8 mouse cellular contexts compared by ENCODE assay signal in genomic region chr11:101063676-101064327, GRCm38 (mm10). TPM values are rescaled to one million over a fixed set of nuclear protein-coding genes. Genes with fewer than 3 reads are reported as not detected.
A peak's percentile ranks its signal among the peaks of the same experiment; 100 is the strongest.
DNase-seq lines count a peak whose midpoint lies in the region; ATAC-seq lines count a peak whose summit lies in the region.

No protein-coding gene starts in this region.

- no peak overlapping the region for H3K9ac ChIP-seq in midbrain, embryonic 11.5 days (ENCODE audit: low read length)
- H3K9ac ChIP-seq in forebrain, embryonic 14.5 days (ENCODE audit: low read length), result no peak overlapping the region; the same call in 1 of the 2 replicates
- no peak overlapping the region for H3K9ac ChIP-seq in limb, embryonic 15.5 days
- H3K9ac ChIP-seq in midbrain, embryonic 16.5 days (ENCODE audit: low read depth, low read length), result no peak overlapping the region

- H3K9me3 ChIP-seq in midbrain, embryonic 10.5 days (replicated peaks), result no peaks in the 10 kb centered on the region
- H3K9me3 ChIP-seq in midbrain, embryonic 11.5 days (ENCODE audit: control insufficient read depth, low read length), result no peaks in the 10 kb centered on the region
- H3K9me3 ChIP-seq in forebrain, embryonic 14.5 days (replicated peaks; ENCODE audit: control insufficient read depth, low read length), result no peaks in the 10 kb centered on the region
- no peaks in the 10 kb centered on the region for H3K9me3 ChIP-seq in hindbrain, embryonic 10.5 days
- H3K9me3 ChIP-seq in limb, embryonic 15.5 days, result no peaks in the 10 kb centered on the region
- H3K9me3 ChIP-seq in midbrain, embryonic 16.5 days (replicated peaks; ENCODE audit: control insufficient read depth, low read length, poor library complexity, severe bottlenecking), result no peaks in the 10 kb centered on the region

- ATAC-seq in midbrain, embryonic 11.5 days (ENCODE audit: low FRiP score), result no peak
- ATAC-seq in forebrain, embryonic 14.5 days, result no peak
- ATAC-seq in limb, embryonic 15.5 days (ENCODE audit: insufficient number of reproducible peaks, low FRiP score, low TSS enrichment, low read depth), result peak; percentile 59
- ATAC-seq in midbrain, embryonic 16.5 days, result no peak

- H3K27me3 ChIP-seq in midbrain, embryonic 10.5 days (ENCODE audit: low read depth, poor library complexity, severe bottlenecking), result peaks cover 15% of the 10 kb centered on the region
- no peaks in the 10 kb centered on the region for H3K27me3 ChIP-seq in midbrain, embryonic 11.5 days (ENCODE audit: control insufficient read depth, insufficient read depth, low read length)
- 0 out of 2 replicates have a peak, but pooled peaks cover 2% of the 10 kb centered on the region for H3K27me3 ChIP-seq in forebrain, embryonic 14.5 days (replicated peaks; ENCODE audit: control insufficient read depth, insufficient read depth, low read length)
- peaks cover 8% of the 10 kb centered on the region; the same call in 1 of the 2 replicates for H3K27me3 ChIP-seq in hindbrain, embryonic 10.5 days (ENCODE audit: insufficient read depth, poor library complexity, severe bottlenecking)
- H3K27me3 ChIP-seq in limb, embryonic 15.5 days, result no peaks in the 10 kb centered on the region
- no peaks in the 10 kb centered on the region for H3K27me3 ChIP-seq in midbrain, embryonic 16.5 days (ENCODE audit: control insufficient read depth, insufficient read depth, low read depth, low read length)

- H3K4me1 ChIP-seq in midbrain, embryonic 10.5 days, result peaks cover 36% of the 10 kb centered on the region
- 0 out of 2 replicates have a peak, but pooled peaks cover 2% of the 10 kb centered on the region for H3K4me1 ChIP-seq in midbrain, embryonic 11.5 days (ENCODE audit: control insufficient read depth, insufficient read depth, low read length)
- H3K4me1 ChIP-seq in forebrain, embryonic 14.5 days (ENCODE audit: control insufficient read depth, insufficient read depth, low read length), result peaks cover 3% of the 10 kb centered on the region; the same call in 1 of the 2 replicates
- H3K4me1 ChIP-seq in hindbrain, embryonic 10.5 days (replicated peaks), result peaks cover 39% of the 10 kb centered on the region
- H3K4me1 ChIP-seq in limb, embryonic 15.5 days, result peaks cover 67% of the 10 kb centered on the region
- H3K4me1 ChIP-seq in midbrain, embryonic 16.5 days (ENCODE audit: control insufficient read depth, insufficient read depth, low read length), result 0 out of 2 replicates have a peak, but pooled peaks cover 2% of the 10 kb centered on the region

- peak overlapping the region; percentile 49 for H3K27ac ChIP-seq in midbrain, embryonic 10.5 days (replicated peaks)
- H3K27ac ChIP-seq in midbrain, embryonic 11.5 days (ENCODE audit: low read depth, low read length), result no peak overlapping the region
- H3K27ac ChIP-seq in forebrain, embryonic 14.5 days (ENCODE audit: low read depth, low read length), result peak overlapping the region; percentile 48; the same call in 1 of the 2 replicates
- peak overlapping the region; percentile 68 for H3K27ac ChIP-seq in hindbrain, embryonic 10.5 days
- H3K27ac ChIP-seq in limb, embryonic 15.5 days, result peak overlapping the region; percentile 90
- peak overlapping the region; percentile 70 for H3K27ac ChIP-seq in midbrain, embryonic 16.5 days (ENCODE audit: low read length)

- H3K4me3 ChIP-seq in midbrain, embryonic 10.5 days, result no peak overlapping the region
- no peak overlapping the region for H3K4me3 ChIP-seq in midbrain, embryonic 11.5 days (ENCODE audit: low read depth, low read length)
- H3K4me3 ChIP-seq in forebrain, embryonic 14.5 days (ENCODE audit: low read depth, low read length), result no peak overlapping the region
- H3K4me3 ChIP-seq in hindbrain, embryonic 10.5 days, result no peak overlapping the region
- H3K4me3 ChIP-seq in limb, embryonic 15.5 days, result no peak overlapping the region
- no peak overlapping the region for H3K4me3 ChIP-seq in midbrain, embryonic 16.5 days (ENCODE audit: low read depth, low read length)

- H3K4me2 ChIP-seq in midbrain, embryonic 11.5 days, result no peak overlapping the region
- H3K4me2 ChIP-seq in forebrain, embryonic 14.5 days (ENCODE audit: low read length), result no peak overlapping the region
- no peak overlapping the region for H3K4me2 ChIP-seq in limb, embryonic 15.5 days
- H3K4me2 ChIP-seq in midbrain, embryonic 16.5 days (ENCODE audit: low read length), result no peak overlapping the region

- 72% methylated on average over 12 of the region's 12 CpGs for WGBS in midbrain, embryonic 10.5 days
- WGBS in midbrain, embryonic 11.5 days, result 66% methylated on average over 12 of the region's 12 CpGs
- 61% methylated on average over 12 of the region's 12 CpGs for WGBS in forebrain, embryonic 14.5 days
- 71% methylated on average over 12 of the region's 12 CpGs for WGBS in hindbrain, embryonic 10.5 days
- 20% methylated on average over 12 of the region's 12 CpGs for WGBS in limb, embryonic 15.5 days
- 67% methylated on average over 12 of the region's 12 CpGs for WGBS in midbrain, embryonic 16.5 days

- H3K36me3 ChIP-seq in midbrain, embryonic 10.5 days, result peaks cover 52% of the 10 kb centered on the region
- H3K36me3 ChIP-seq in midbrain, embryonic 11.5 days (ENCODE audit: control insufficient read depth, insufficient read depth, low read length), result no peaks in the 10 kb centered on the region
- H3K36me3 ChIP-seq in forebrain, embryonic 14.5 days (ENCODE audit: control insufficient read depth, insufficient read depth, low read length), result peaks cover 37% of the 10 kb centered on the region
- peaks cover 52% of the 10 kb centered on the region for H3K36me3 ChIP-seq in hindbrain, embryonic 10.5 days
- peaks cover 11% of the 10 kb centered on the region; the same call in 1 of the 2 replicates for H3K36me3 ChIP-seq in limb, embryonic 15.5 days
- H3K36me3 ChIP-seq in midbrain, embryonic 16.5 days (ENCODE audit: control insufficient read depth, insufficient read depth, low read length), result peaks cover 28% of the 10 kb centered on the region

- no peak for DNase-seq in midbrain, embryonic 10.5 days (ENCODE audit: low spot score)
- DNase-seq in midbrain, embryonic 11.5 days (ENCODE audit: low spot score, missing footprints), result no peak
- DNase-seq in c-Kit-positive CD71-negative TER-119-negative erythroid progenitor cells, embryonic 14.5 days (ENCODE audit: low read depth), result peak; percentile 69
- no peak for DNase-seq in forebrain, embryonic 14.5 days (ENCODE audit: low spot score)
- DNase-seq in hindbrain, embryonic 10.5 days (ENCODE audit: low spot score), result peak; percentile 27
- peak; percentile 72 to 85 for DNase-seq in thymus, adult 18-20 months

RNA-seq across cellular contexts. Expression of gene Naglu, which starts 6.0 kb away (rescaled TPM):
- polyA plus RNA-seq in midbrain, embryonic 10.5 days (2016; fragmentation: Nextera tagmentation; extraction: Ambion mirVana), result 10.0 and 11.6 TPM in 2 replicates
- 6.0 and 6.9 TPM in 2 replicates for polyA plus RNA-seq in midbrain, embryonic 11.5 days (2014; fragmentation: Nextera tagmentation; extraction: Ambion mirVana)
- polyA plus RNA-seq in forebrain, embryonic 14.5 days (2014; fragmentation: Nextera tagmentation; extraction: Ambion mirVana), result 6.6 and 8.4 TPM in 2 replicates
- polyA plus RNA-seq in hindbrain, embryonic 10.5 days (2016; fragmentation: Nextera tagmentation; extraction: Ambion mirVana), result 11.2 and 12.9 TPM in 2 replicates
- polyA plus RNA-seq in limb, embryonic 15.5 days (2015; fragmentation: Nextera tagmentation; extraction: Ambion mirVana), result 12.7 and 16.4 TPM in 2 replicates
- 13.2 and 14.2 TPM in 2 replicates for polyA plus RNA-seq in midbrain, embryonic 16.5 days (2015; fragmentation: Nextera tagmentation; extraction: Ambion mirVana)

RNA-seq across cellular contexts. Expression of gene Hsd17b1, which starts 14.4 kb away (rescaled TPM):
- polyA plus RNA-seq in midbrain, embryonic 10.5 days (2016; fragmentation: Nextera tagmentation; extraction: Ambion mirVana), result 0.12 TPM in 1 of 2 replicates, not detected in the other
- polyA plus RNA-seq in midbrain, embryonic 11.5 days (2014; fragmentation: Nextera tagmentation; extraction: Ambion mirVana), result 0.10 TPM in 1 of 2 replicates, not detected in the other
- polyA plus RNA-seq in forebrain, embryonic 14.5 days (2014; fragmentation: Nextera tagmentation; extraction: Ambion mirVana), result not detected in 2 replicates
- polyA plus RNA-seq in hindbrain, embryonic 10.5 days (2016; fragmentation: Nextera tagmentation; extraction: Ambion mirVana), result 0.14 TPM in 1 of 2 replicates, not detected in the other
- polyA plus RNA-seq in limb, embryonic 15.5 days (2015; fragmentation: Nextera tagmentation; extraction: Ambion mirVana), result 0.14 TPM in 1 of 2 replicates, not detected in the other
- 0.21 and 0.49 TPM in 2 replicates for polyA plus RNA-seq in midbrain, embryonic 16.5 days (2015; fragmentation: Nextera tagmentation; extraction: Ambion mirVana)

RNA-seq across cellular contexts. Expression of gene Coasy, which starts 18.6 kb away (rescaled TPM):
- polyA plus RNA-seq in midbrain, embryonic 10.5 days (2016; fragmentation: Nextera tagmentation; extraction: Ambion mirVana), result 57.5 TPM in 2 replicates
- 53.2 and 53.3 TPM in 2 replicates for polyA plus RNA-seq in midbrain, embryonic 11.5 days (2014; fragmentation: Nextera tagmentation; extraction: Ambion mirVana)
- 52.9 and 54.9 TPM in 2 replicates for polyA plus RNA-seq in forebrain, embryonic 14.5 days (2014; fragmentation: Nextera tagmentation; extraction: Ambion mirVana)
- polyA plus RNA-seq in hindbrain, embryonic 10.5 days (2016; fragmentation: Nextera tagmentation; extraction: Ambion mirVana), result 53.1 and 59.6 TPM in 2 replicates
- 40.3 TPM in 2 replicates for polyA plus RNA-seq in limb, embryonic 15.5 days (2015; fragmentation: Nextera tagmentation; extraction: Ambion mirVana)
- 42.0 and 43.5 TPM in 2 replicates for polyA plus RNA-seq in midbrain, embryonic 16.5 days (2015; fragmentation: Nextera tagmentation; extraction: Ambion mirVana)

RNA-seq across cellular contexts. Expression of gene Mlx, which starts 23.3 kb away (rescaled TPM):
- 42.7 and 49.1 TPM in 2 replicates for polyA plus RNA-seq in midbrain, embryonic 10.5 days (2016; fragmentation: Nextera tagmentation; extraction: Ambion mirVana)
- 38.0 and 47.0 TPM in 2 replicates for polyA plus RNA-seq in midbrain, embryonic 11.5 days (2014; fragmentation: Nextera tagmentation; extraction: Ambion mirVana)
- polyA plus RNA-seq in forebrain, embryonic 14.5 days (2014; fragmentation: Nextera tagmentation; extraction: Ambion mirVana), result 100 and 109 TPM in 2 replicates
- polyA plus RNA-seq in hindbrain, embryonic 10.5 days (2016; fragmentation: Nextera tagmentation; extraction: Ambion mirVana), result 44.7 and 49.7 TPM in 2 replicates
- polyA plus RNA-seq in limb, embryonic 15.5 days (2015; fragmentation: Nextera tagmentation; extraction: Ambion mirVana), result 51.7 and 53.8 TPM in 2 replicates
- polyA plus RNA-seq in midbrain, embryonic 16.5 days (2015; fragmentation: Nextera tagmentation; extraction: Ambion mirVana), result 93.8 and 96.5 TPM in 2 replicates

RNA-seq across cellular contexts. Expression of gene Psmc3ip, which starts 31.4 kb away (rescaled TPM):
- 74.3 and 77.3 TPM in 2 replicates for polyA plus RNA-seq in midbrain, embryonic 10.5 days (2016; fragmentation: Nextera tagmentation; extraction: Ambion mirVana)
- polyA plus RNA-seq in midbrain, embryonic 11.5 days (2014; fragmentation: Nextera tagmentation; extraction: Ambion mirVana), result 57.0 and 64.8 TPM in 2 replicates
- polyA plus RNA-seq in forebrain, embryonic 14.5 days (2014; fragmentation: Nextera tagmentation; extraction: Ambion mirVana), result 39.8 and 54.3 TPM in 2 replicates
- polyA plus RNA-seq in hindbrain, embryonic 10.5 days (2016; fragmentation: Nextera tagmentation; extraction: Ambion mirVana), result 59.7 and 72.5 TPM in 2 replicates
- 27.4 and 28.0 TPM in 2 replicates for polyA plus RNA-seq in limb, embryonic 15.5 days (2015; fragmentation: Nextera tagmentation; extraction: Ambion mirVana)
- 15.2 and 17.6 TPM in 2 replicates for polyA plus RNA-seq in midbrain, embryonic 16.5 days (2015; fragmentation: Nextera tagmentation; extraction: Ambion mirVana)

Comparison
In these comparisons a context has a peak if more than half of its experiments do, and no peak if none do; other contexts are left out.
1. DNase-seq: peak in c-Kit-positive CD71-negative TER-119-negative erythroid progenitor cells, embryonic 14.5 days (single experiment), hindbrain, embryonic 10.5 days (single experiment) and thymus, adult 18-20 months (2 of 2); none in midbrain, embryonic 10.5 days (single experiment), midbrain, embryonic 11.5 days (single experiment) and forebrain, embryonic 14.5 days (single experiment).